26 mouse cellular contexts compared by ENCODE assay signal in the genomic region with DNA sequence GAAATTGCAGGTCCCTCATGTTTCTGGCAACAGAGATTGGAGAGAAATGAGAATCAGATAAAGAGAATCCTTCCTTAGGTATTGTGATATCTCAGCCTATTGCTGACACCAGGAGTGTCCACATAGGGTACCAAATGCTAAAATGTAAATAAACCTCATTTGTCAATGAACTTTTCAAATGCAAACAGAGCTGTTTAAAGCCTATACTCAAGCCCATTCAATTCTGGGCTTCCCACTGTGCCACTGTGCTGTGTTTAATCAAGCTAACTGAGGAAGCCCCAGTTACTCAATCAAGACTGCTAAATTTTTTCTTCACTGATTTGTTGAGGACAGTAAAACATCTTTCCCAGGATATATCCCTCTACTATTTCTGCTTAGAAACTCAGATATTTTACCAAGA.
DNase-seq lines count a peak whose midpoint lies in the region; ATAC-seq and TF ChIP-seq lines count a peak whose summit lies in the region.
"Had no signal": no experiment of that assay in that cellular context is flagged by ENCODE, and none has a peak within 500 bp of the region (broad histone marks: within the 10 kb centered on the region; RNA-seq: fewer than 3 reads in every experiment).

No protein-coding gene starts in this region.

- H3K9me3 ChIP-seq in midbrain, embryonic 11.5 days (ENCODE audit: control insufficient read depth, low read length), result no peaks in the 10 kb centered on the region
- H3K9me3 ChIP-seq in midbrain, embryonic 15.5 days, result no peaks in the 10 kb centered on the region
- H3K9me3 ChIP-seq in ES-E14 (ENCODE audit: control insufficient read depth, insufficient read depth, low read depth, low read length), result no peaks in the 10 kb centered on the region
- no peaks in the 10 kb centered on the region for H3K9me3 ChIP-seq in forebrain, embryonic 15.5 days
- H3K9me3 ChIP-seq: embryonic facial prominence, embryonic 15.5 days; heart, embryonic 12.5 days; hindbrain, embryonic 10.5 days; liver, embryonic 13.5 days had no signal

- H3K4me2 ChIP-seq in midbrain, embryonic 11.5 days, result no peak overlapping the region
- no peak overlapping the region for H3K4me2 ChIP-seq in midbrain, embryonic 15.5 days
- H3K4me2 ChIP-seq in forebrain, embryonic 15.5 days (replicated peaks), result no peak overlapping the region
- H3K4me2 ChIP-seq: embryonic facial prominence, embryonic 15.5 days; heart, embryonic 12.5 days; liver, embryonic 13.5 days had no signal

- DNase-seq in midbrain, embryonic 11.5 days (ENCODE audit: low spot score, missing footprints), result no peak
- DNase-seq in ES-E14 (ENCODE audit: low read depth, low spot score) (peak; percentile 73), ZHBTc4 (ENCODE audit: low read depth, low spot score) (peak; percentile 90)
- DNase-seq in spleen, postnatal 14 days (ENCODE audit: low spot score in 2 of 2), result no peak
- no peak for DNase-seq in thymus, postnatal 4 days
- DNase-seq: adrenal gland, postnatal 36 days; B cell, adult 2 months; cerebellum, adult 18-20 months; cerebellum, postnatal 14 days; gastrocnemius, postnatal 14 days; heart, adult 18-20 months; heart, postnatal 10 days; kidney, adult 18-20 months; liver, embryonic 13.5 days; lung, adult 2 months; lung, postnatal 14 days; thymus, adult 18-20 months; thymus, postnatal 36 days had no signal

- ATAC-seq in midbrain, embryonic 11.5 days (ENCODE audit: low FRiP score), result 0 out of 2 replicates have a peak, but pooled peaks have one; percentile 38
- ATAC-seq in midbrain, embryonic 15.5 days (replicated peaks), result no peak
- ATAC-seq in forebrain, embryonic 15.5 days (replicated peaks), result peak; percentile 63
- ATAC-seq: inflammation-experienced regulatory T-cells, adult 6 months had no signal

- no peaks in the 10 kb centered on the region for H3K27me3 ChIP-seq in midbrain, embryonic 11.5 days (ENCODE audit: control insufficient read depth, insufficient read depth, low read length)
- H3K27me3 ChIP-seq in midbrain, embryonic 15.5 days (replicated peaks), result no peaks in the 10 kb centered on the region
- H3K27me3 ChIP-seq in forebrain, embryonic 15.5 days, result no peaks in the 10 kb centered on the region
- H3K27me3 ChIP-seq: CH12.LX; embryonic facial prominence, embryonic 15.5 days; heart, embryonic 12.5 days; liver, embryonic 13.5 days had no signal

- no peak overlapping the region for H3K4me3 ChIP-seq in midbrain, embryonic 11.5 days (ENCODE audit: low read depth, low read length)
- no peak overlapping the region for H3K4me3 ChIP-seq in midbrain, embryonic 15.5 days
- H3K4me3 ChIP-seq in ES-E14 (ENCODE audit: insufficient read depth in 1 of 2, low read depth in 1 of 2, low read length in 2 of 2, poor library complexity in 1 of 2, severe bottlenecking in 1 of 2), result no peak overlapping the region
- H3K4me3 ChIP-seq in forebrain, embryonic 15.5 days, result no peak overlapping the region
- H3K4me3 ChIP-seq: embryonic facial prominence, embryonic 15.5 days; heart, embryonic 12.5 days; hindbrain, embryonic 10.5 days; left cerebral cortex, adult 2 months; liver, embryonic 13.5 days had no signal

- in situ Hi-C loops in ES-E14 (cut with MboI; ENCODE audit: low sequenced_read_pairs in 2 of 2, unreplicated experiment in 2 of 2), result no loop called here

- no peak overlapping the region for H3K9ac ChIP-seq in midbrain, embryonic 11.5 days (ENCODE audit: low read length)
- no peak overlapping the region for H3K9ac ChIP-seq in midbrain, embryonic 15.5 days
- no peak overlapping the region for H3K9ac ChIP-seq in ES-E14 (ENCODE audit: insufficient read depth, low read depth, low read length, poor library complexity, severe bottlenecking)
- no peak overlapping the region for H3K9ac ChIP-seq in forebrain, embryonic 15.5 days (replicated peaks)
- H3K9ac ChIP-seq: embryonic facial prominence, embryonic 15.5 days; heart, embryonic 12.5 days; liver, embryonic 13.5 days had no signal

- no peak overlapping the region for H3K27ac ChIP-seq in midbrain, embryonic 11.5 days (ENCODE audit: low read depth, low read length)
- no peak overlapping the region for H3K27ac ChIP-seq in midbrain, embryonic 15.5 days
- no peak overlapping the region for H3K27ac ChIP-seq in ES-E14 (ENCODE audit: insufficient read depth, low read depth, low read length, poor library complexity, severe bottlenecking)
- no peak overlapping the region for H3K27ac ChIP-seq in forebrain, embryonic 15.5 days (replicated peaks)
- H3K27ac ChIP-seq: embryonic facial prominence, embryonic 15.5 days; hindbrain, embryonic 10.5 days; left cerebral cortex, adult 2 months; liver, embryonic 13.5 days had no signal

- no peaks in the 10 kb centered on the region for H3K36me3 ChIP-seq in midbrain, embryonic 11.5 days (ENCODE audit: control insufficient read depth, insufficient read depth, low read length)
- no peaks in the 10 kb centered on the region for H3K36me3 ChIP-seq in midbrain, embryonic 15.5 days (replicated peaks)
- no peaks in the 10 kb centered on the region for H3K36me3 ChIP-seq in ES-E14 (ENCODE audit: control insufficient read depth, insufficient read depth, low read length, poor library complexity, severe bottlenecking)
- H3K36me3 ChIP-seq in forebrain, embryonic 15.5 days, result no peaks in the 10 kb centered on the region
- H3K36me3 ChIP-seq: embryonic facial prominence, embryonic 15.5 days; heart, embryonic 12.5 days; hindbrain, embryonic 10.5 days; liver, embryonic 13.5 days had no signal

- no peaks in the 10 kb centered on the region for H3K4me1 ChIP-seq in midbrain, embryonic 11.5 days (ENCODE audit: control insufficient read depth, insufficient read depth, low read length)
- H3K4me1 ChIP-seq in midbrain, embryonic 15.5 days, result no peaks in the 10 kb centered on the region
- peaks cover 0 to 2% of the 10 kb centered on the region in 2 experiments; a peak in 2 of 4 replicates for H3K4me1 ChIP-seq in ES-E14 (ENCODE audit: control insufficient read depth in 2 of 2, insufficient read depth in 2 of 2, low read length in 2 of 2, poor library complexity in 1 of 2)
- no peaks in the 10 kb centered on the region for H3K4me1 ChIP-seq in forebrain, embryonic 15.5 days
- H3K4me1 ChIP-seq: embryonic facial prominence, embryonic 15.5 days; heart, embryonic 12.5 days; liver, embryonic 13.5 days had no signal

TF ChIP-seq in ES-E14, 5 proteins besides CTCF, POLR2A, EP300 and RAD21:
- 0 out of 2 replicates have a peak, but pooled peaks have one; percentile 13 for TF ChIP-seq CHD2 (IDR thresholded peaks at IDR 0.05; ENCODE audit: low read depth, low read length)
- no peak; the same call in 1 of the 2 replicates for TF ChIP-seq ZNF384 (IDR thresholded peaks at IDR 0.05; ENCODE audit: low read depth, low read length)

Comparison
In these comparisons a context has a peak if more than half of its experiments do, and no peak if none do; other contexts are left out.
1. DNase-seq: peak in ES-E14 (single experiment) and ZHBTc4 (single experiment); none in midbrain, embryonic 11.5 days (single experiment), spleen, postnatal 14 days (0 of 2) and thymus, postnatal 4 days (single experiment).